Comparison of ENCODE assay signal across 11 mouse cellular contexts in genomic region chr6:52224895-52225611, GRCm38 (mm10). TPM values are rescaled to one million over a fixed set of nuclear protein-coding genes. Genes with fewer than 3 reads are reported as not detected.
DNase-seq lines count a peak whose midpoint lies in the region; ATAC-seq lines count a peak whose summit lies in the region.
"Had no signal": no experiment of that assay in that cellular context is flagged by ENCODE, and none has a peak within 500 bp of the region (broad histone marks: within the 10 kb centered on the region; RNA-seq: fewer than 3 reads in every experiment).

No protein-coding gene starts in this region.

- H3K36me3 ChIP-seq in megakaryocyte, embryonic 14.5 days (replicated peaks; ENCODE audit: low read length): no peaks in the 10 kb centered on the region
- no peaks in the 10 kb centered on the region for H3K36me3 ChIP-seq in intestine, embryonic 14.5 days (ENCODE audit: control insufficient read depth, insufficient read depth, low read length)
- no peaks in the 10 kb centered on the region; the same call in none of the 2 replicates for H3K36me3 ChIP-seq in limb, embryonic 11.5 days (ENCODE audit: control insufficient read depth, insufficient read depth, low read length)
- H3K36me3 ChIP-seq in stomach, embryonic 14.5 days (ENCODE audit: control insufficient read depth, insufficient read depth, low read length): no peaks in the 10 kb centered on the region
- H3K36me3 ChIP-seq: embryonic facial prominence, embryonic 12.5 days; midbrain, embryonic 13.5 days had no signal

- DNase-seq in intestine, embryonic 14.5 days (ENCODE audit: low spot score): peak; percentile 79
- peak; percentile 72 for DNase-seq in limb, embryonic 11.5 days (ENCODE audit: low spot score)
- no peak for DNase-seq in MN1 (ENCODE audit: low spot score)
- no peak for DNase-seq in left cerebral cortex, adult 11 months (ENCODE audit: low spot score)

- ATAC-seq in megakaryocyte, adult 5-6 weeks (ENCODE audit: poor library complexity, severe bottlenecking): no peak
- ATAC-seq in intestine, embryonic 14.5 days (replicated peaks; ENCODE audit: low FRiP score, low TSS enrichment, low read depth): no peak
- ATAC-seq in limb, embryonic 11.5 days (ENCODE audit: insufficient number of reproducible peaks, low FRiP score, low TSS enrichment, low read depth): no peak
- no peak; the same call in 1 of the 2 replicates for ATAC-seq in stomach, embryonic 14.5 days (ENCODE audit: insufficient number of reproducible peaks, insufficient read depth, low FRiP score, low read depth)
- ATAC-seq: midbrain, embryonic 13.5 days had no signal

- WGBS in intestine, embryonic 14.5 days: 2% methylated on average over 36 of the region's 36 CpGs
- WGBS in limb, embryonic 11.5 days: under 1% methylated on average over 36 of the region's 36 CpGs
- WGBS in stomach, embryonic 14.5 days: 1% methylated on average over 36 of the region's 36 CpGs

- H3K4me2 ChIP-seq in intestine, embryonic 14.5 days (ENCODE audit: low read length): peak overlapping the region; percentile 96
- H3K4me2 ChIP-seq in limb, embryonic 11.5 days (ENCODE audit: low read depth, severe bottlenecking): peak overlapping the region; percentile 89
- H3K4me2 ChIP-seq in stomach, embryonic 14.5 days (replicated peaks; ENCODE audit: low read depth, low read length): peak overlapping the region; percentile 21; the same call in 1 of the 2 replicates
- H3K4me2 ChIP-seq: embryonic facial prominence, embryonic 12.5 days; hindbrain, embryonic 14.5 days; midbrain, embryonic 13.5 days had no signal

- H3K27me3 ChIP-seq in megakaryocyte, embryonic 14.5 days (replicated peaks): peaks cover 93% of the 10 kb centered on the region
- H3K27me3 ChIP-seq in intestine, embryonic 14.5 days (replicated peaks; ENCODE audit: control insufficient read depth, insufficient read depth, low read length): peaks cover 98% of the 10 kb centered on the region
- H3K27me3 ChIP-seq in limb, embryonic 11.5 days (ENCODE audit: control insufficient read depth, insufficient read depth, low read length): no peaks in the 10 kb centered on the region
- H3K27me3 ChIP-seq in stomach, embryonic 14.5 days (ENCODE audit: control insufficient read depth, insufficient read depth, low read length): peaks cover 61% of the 10 kb centered on the region
- H3K27me3 ChIP-seq: Patski had no signal

- no peaks in the 10 kb centered on the region for H3K9me3 ChIP-seq in megakaryocyte, embryonic 14.5 days
- H3K9me3 ChIP-seq in intestine, embryonic 14.5 days (ENCODE audit: control insufficient read depth, low read length): no peaks in the 10 kb centered on the region
- H3K9me3 ChIP-seq in limb, embryonic 11.5 days (ENCODE audit: control insufficient read depth, low read length): no peaks in the 10 kb centered on the region
- no peaks in the 10 kb centered on the region for H3K9me3 ChIP-seq in stomach, embryonic 14.5 days (ENCODE audit: control insufficient read depth, low read depth, low read length)
- H3K9me3 ChIP-seq: embryonic facial prominence, embryonic 12.5 days; midbrain, embryonic 13.5 days had no signal

- peaks cover 76% of the 10 kb centered on the region for H3K4me1 ChIP-seq in megakaryocyte, embryonic 14.5 days
- H3K4me1 ChIP-seq in intestine, embryonic 14.5 days (replicated peaks; ENCODE audit: control insufficient read depth, insufficient read depth, low read length): peaks cover 6% of the 10 kb centered on the region; the same call in 1 of the 2 replicates
- peaks cover 6% of the 10 kb centered on the region; the same call in 1 of the 2 replicates for H3K4me1 ChIP-seq in limb, embryonic 11.5 days (ENCODE audit: control insufficient read depth, insufficient read depth, low read length)
- no peaks in the 10 kb centered on the region for H3K4me1 ChIP-seq in stomach, embryonic 14.5 days (ENCODE audit: control insufficient read depth, insufficient read depth, low read length)
- H3K4me1 ChIP-seq: embryonic facial prominence, embryonic 12.5 days had no signal

- H3K9ac ChIP-seq in intestine, embryonic 14.5 days (ENCODE audit: low read length): peak overlapping the region; percentile 57
- peak overlapping the region; percentile 98 for H3K9ac ChIP-seq in limb, embryonic 11.5 days (ENCODE audit: low read length)
- no peak overlapping the region for H3K9ac ChIP-seq in stomach, embryonic 14.5 days (replicated peaks; ENCODE audit: low read depth, low read length)
- H3K9ac ChIP-seq: embryonic facial prominence, embryonic 12.5 days; hindbrain, embryonic 14.5 days; midbrain, embryonic 13.5 days had no signal

- peak overlapping the region; percentile 91 for H3K4me3 ChIP-seq in megakaryocyte, embryonic 14.5 days (replicated peaks)
- H3K4me3 ChIP-seq in intestine, embryonic 14.5 days (ENCODE audit: low read depth, low read length): peak overlapping the region; percentile 59
- peak overlapping the region; percentile 87 for H3K4me3 ChIP-seq in limb, embryonic 11.5 days (ENCODE audit: low read depth, low read length)
- H3K4me3 ChIP-seq in stomach, embryonic 14.5 days (ENCODE audit: low read depth, low read length): peak overlapping the region; percentile 18; the same call in 1 of the 2 replicates
- H3K4me3 ChIP-seq: embryonic facial prominence, embryonic 12.5 days; midbrain, embryonic 13.5 days had no signal

- peak overlapping the region; percentile 44 for H3K27ac ChIP-seq in intestine, embryonic 14.5 days (ENCODE audit: low read depth)
- peak overlapping the region; percentile 98 for H3K27ac ChIP-seq in limb, embryonic 11.5 days (replicated peaks; ENCODE audit: low read depth, low read length)
- no peak overlapping the region for H3K27ac ChIP-seq in stomach, embryonic 14.5 days (ENCODE audit: low read length)
- H3K27ac ChIP-seq: embryonic facial prominence, embryonic 12.5 days; hindbrain, embryonic 14.5 days; midbrain, embryonic 13.5 days had no signal

RNA-seq across cellular contexts. Expression of gene Hoxa7, which starts 3.4 kb away (rescaled TPM):
- 2.8 and 3.2 TPM in 2 replicates for polyA plus RNA-seq in megakaryocyte, embryonic 14.5 days (2012; ENCODE audit: insufficient read depth, low replicate concordance)
- total RNA-seq in megakaryocyte, adult 5-6 weeks (2015): 1.2 and 1.8 TPM in 2 replicates
- 0.53 and 0.73 TPM in 2 replicates for total RNA-seq in megakaryocyte, adult 5-6 weeks (2017)
- 9.2 and 10.1 TPM in 2 replicates for polyA plus RNA-seq in intestine, embryonic 14.5 days (2014; fragmentation: Nextera tagmentation; extraction: Ambion mirVana)
- 14.7 and 16.2 TPM in 2 replicates for polyA plus RNA-seq in limb, embryonic 11.5 days (2014; fragmentation: Nextera tagmentation; extraction: Ambion mirVana)
- polyA plus RNA-seq in stomach, embryonic 14.5 days (2014; fragmentation: Nextera tagmentation; extraction: Ambion mirVana): 13.7 and 13.9 TPM in 2 replicates
- polyA plus RNA-seq: midbrain, embryonic 13.5 days had no signal

RNA-seq across cellular contexts. Expression of gene Hoxa9, which starts 5.8 kb away (rescaled TPM):
- 3.8 TPM in 1 of 2 replicates, not detected in the other for polyA plus RNA-seq in megakaryocyte, embryonic 14.5 days (2012; ENCODE audit: insufficient read depth, low replicate concordance)
- 0.36 and 1.2 TPM in 2 replicates for total RNA-seq in megakaryocyte, adult 5-6 weeks (2015)
- total RNA-seq in megakaryocyte, adult 5-6 weeks (2017): 1.5 and 2.0 TPM in 2 replicates
- polyA plus RNA-seq in intestine, embryonic 14.5 days (2014; fragmentation: Nextera tagmentation; extraction: Ambion mirVana): 4.2 and 7.1 TPM in 2 replicates
- polyA plus RNA-seq in limb, embryonic 11.5 days (2014; fragmentation: Nextera tagmentation; extraction: Ambion mirVana): 86.7 and 90.5 TPM in 2 replicates
- polyA plus RNA-seq in stomach, embryonic 14.5 days (2014; fragmentation: Nextera tagmentation; extraction: Ambion mirVana): 1.5 and 1.9 TPM in 2 replicates
- polyA plus RNA-seq: embryonic facial prominence, embryonic 12.5 days; midbrain, embryonic 13.5 days had no signal

RNA-seq across cellular contexts. Expression of gene Gm28308, which starts 11.9 kb away (rescaled TPM):
- polyA plus RNA-seq in megakaryocyte, embryonic 14.5 days (2012; ENCODE audit: insufficient read depth, low replicate concordance): not detected in 2 replicates
- not detected in 2 replicates for total RNA-seq in megakaryocyte, adult 5-6 weeks (2015)
- total RNA-seq in megakaryocyte, adult 5-6 weeks (2017): not detected in 2 replicates
- polyA plus RNA-seq in intestine, embryonic 14.5 days (2014; fragmentation: Nextera tagmentation; extraction: Ambion mirVana): not detected in 2 replicates
- polyA plus RNA-seq in limb, embryonic 11.5 days (2014; fragmentation: Nextera tagmentation; extraction: Ambion mirVana): 1.1 and 1.3 TPM in 2 replicates
- polyA plus RNA-seq in stomach, embryonic 14.5 days (2014; fragmentation: Nextera tagmentation; extraction: Ambion mirVana): not detected in 2 replicates
- polyA plus RNA-seq: embryonic facial prominence, embryonic 12.5 days; hindbrain, embryonic 14.5 days; midbrain, embryonic 13.5 days had no signal

RNA-seq across cellular contexts. Expression of gene Hoxa3, which starts 11.9 kb away (rescaled TPM):
- 0.21 TPM in 1 of 2 replicates, not detected in the other for polyA plus RNA-seq in megakaryocyte, embryonic 14.5 days (2012; ENCODE audit: insufficient read depth, low replicate concordance)
- 0.93 TPM in 1 of 2 replicates, not detected in the other for total RNA-seq in megakaryocyte, adult 5-6 weeks (2015)
- total RNA-seq in megakaryocyte, adult 5-6 weeks (2017): not detected in 2 replicates
- polyA plus RNA-seq in intestine, embryonic 14.5 days (2014; fragmentation: Nextera tagmentation; extraction: Ambion mirVana): 9.2 and 9.7 TPM in 2 replicates
- polyA plus RNA-seq in limb, embryonic 11.5 days (2014; fragmentation: Nextera tagmentation; extraction: Ambion mirVana): 5.6 and 6.2 TPM in 2 replicates
- 15.5 and 16.0 TPM in 2 replicates for polyA plus RNA-seq in stomach, embryonic 14.5 days (2014; fragmentation: Nextera tagmentation; extraction: Ambion mirVana)
- polyA plus RNA-seq: midbrain, embryonic 13.5 days had no signal

RNA-seq across cellular contexts. Expression of gene Hoxa10, which starts 15.6 kb away (rescaled TPM):
- 0.10 TPM in 1 of 2 replicates, not detected in the other for polyA plus RNA-seq in megakaryocyte, embryonic 14.5 days (2012; ENCODE audit: insufficient read depth, low replicate concordance)
- 0.07 TPM in 1 of 2 replicates, not detected in the other for total RNA-seq in megakaryocyte, adult 5-6 weeks (2015)
- 0.11 TPM in 1 of 2 replicates, not detected in the other for total RNA-seq in megakaryocyte, adult 5-6 weeks (2017)
- 15.6 and 20.4 TPM in 2 replicates for polyA plus RNA-seq in intestine, embryonic 14.5 days (2014; fragmentation: Nextera tagmentation; extraction: Ambion mirVana)
- polyA plus RNA-seq in limb, embryonic 11.5 days (2014; fragmentation: Nextera tagmentation; extraction: Ambion mirVana): 274 and 278 TPM in 2 replicates
- not detected in 2 replicates for polyA plus RNA-seq in stomach, embryonic 14.5 days (2014; fragmentation: Nextera tagmentation; extraction: Ambion mirVana)
- polyA plus RNA-seq: midbrain, embryonic 13.5 days had no signal

Comparison
In these comparisons a context has a peak if more than half of its experiments do, and no peak if none do; other contexts are left out.
1. H3K4me3 ChIP-seq: peak in every context shown above with its lines; median percentile 91 in megakaryocyte, embryonic 14.5 days; 87 in limb, embryonic 11.5 days; 59 in intestine, embryonic 14.5 days; 18 in stomach, embryonic 14.5 days.
2. DNase-seq: peak in intestine, embryonic 14.5 days (single experiment) and limb, embryonic 11.5 days (single experiment); none in MN1 (single experiment) and left cerebral cortex, adult 11 months (single experiment).
3. H3K4me2 ChIP-seq: peak in every context shown above with its lines; median percentile 96 in intestine, embryonic 14.5 days; 89 in limb, embryonic 11.5 days; 21 in stomach, embryonic 14.5 days.
4. RNA of gene Hoxa9, which starts 5.8 kb away (polyA plus RNA-seq): 86.7 to 90.5 TPM in limb, embryonic 11.5 days; 4.2 to 7.1 TPM in intestine, embryonic 14.5 days, 3.8 TPM in megakaryocyte, embryonic 14.5 days and 1.5 to 1.9 TPM in stomach, embryonic 14.5 days; every median in the first group is over 10 times any median in the second.